ENCODE assay signal across 8 mouse cellular contexts in the genomic region with DNA sequence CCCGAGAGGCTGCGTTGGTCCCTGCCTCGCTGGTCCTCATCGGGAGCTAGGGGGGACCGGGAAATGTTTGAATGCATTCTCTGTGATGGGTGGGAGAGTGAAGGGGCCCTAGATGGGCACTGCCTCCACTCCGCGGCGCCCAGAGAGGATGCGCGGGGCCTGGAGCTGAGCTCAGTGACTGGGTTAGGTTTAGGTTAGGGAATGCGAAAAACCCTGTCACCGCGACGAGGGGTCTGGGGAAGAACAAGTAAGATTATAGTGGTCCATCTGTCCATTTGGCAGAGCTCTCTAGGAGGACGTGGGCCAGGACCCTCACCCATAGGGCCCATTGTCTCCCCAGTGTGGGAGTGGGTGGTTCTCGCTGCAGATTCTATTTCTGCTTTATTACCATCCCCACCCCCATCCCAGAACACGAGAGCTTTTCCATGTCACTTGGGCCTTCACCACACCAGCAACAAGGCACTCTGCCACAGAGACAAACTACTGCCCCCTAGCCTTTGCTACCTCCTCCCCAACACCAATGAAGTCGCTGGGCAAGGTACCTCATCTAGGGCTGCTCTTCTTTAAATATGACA. TPM values are rescaled to one million over a fixed set of nuclear protein-coding genes. Genes with fewer than 3 reads are reported as not detected.
A peak's percentile ranks its signal among the peaks of the same experiment; 100 is the strongest.
DNase-seq lines count a peak whose midpoint lies in the region; ATAC-seq and TF ChIP-seq lines count a peak whose summit lies in the region.

No protein-coding gene starts in this region.

- H3K4me3 ChIP-seq in lung, embryonic 15.5 days: peak overlapping the region; percentile 32
- peak overlapping the region; percentile 34 for H3K4me3 ChIP-seq in embryonic facial prominence, embryonic 14.5 days (ENCODE audit: low read depth, low read length)
- H3K4me3 ChIP-seq in neural tube, embryonic 12.5 days: peak overlapping the region; percentile 39
- H3K4me3 ChIP-seq in thymus, adult 2 months (ENCODE audit: control insufficient read depth, insufficient read depth, low read length): no peak overlapping the region

- peak; percentile 19; the same call in 1 of the 2 replicates for ATAC-seq in lung, embryonic 15.5 days (ENCODE audit: borderline replicate concordance, extremely low read depth, low FRiP score, low TSS enrichment)
- no peak for ATAC-seq in embryonic facial prominence, embryonic 14.5 days (ENCODE audit: low read depth)
- ATAC-seq in neural tube, embryonic 12.5 days (ENCODE audit: low FRiP score, low read depth): peak; percentile 65
- no peak for ATAC-seq in activated CD4-positive, CD25-positive, alpha-beta regulatory T cell, adult 4 months
- ATAC-seq in erythroblast, adult 5-6 weeks (replicated peaks; ENCODE audit: low FRiP score, poor library complexity, severe bottlenecking): no peak

- no peak overlapping the region for H3K9ac ChIP-seq in lung, embryonic 15.5 days
- H3K9ac ChIP-seq in embryonic facial prominence, embryonic 14.5 days (ENCODE audit: low read depth, low read length): 0 out of 2 replicates have a peak overlapping the region, but pooled peaks have one; percentile 34
- peak overlapping the region; percentile 57 for H3K9ac ChIP-seq in neural tube, embryonic 12.5 days

- no peaks in the 10 kb centered on the region for H3K9me3 ChIP-seq in lung, embryonic 15.5 days
- no peaks in the 10 kb centered on the region for H3K9me3 ChIP-seq in embryonic facial prominence, embryonic 14.5 days (ENCODE audit: control insufficient read depth, low read length)
- no peaks in the 10 kb centered on the region for H3K9me3 ChIP-seq in neural tube, embryonic 12.5 days

- no peak overlapping the region for H3K27ac ChIP-seq in lung, embryonic 15.5 days
- H3K27ac ChIP-seq in embryonic facial prominence, embryonic 14.5 days (replicated peaks; ENCODE audit: low read depth, low read length): no peak overlapping the region
- H3K27ac ChIP-seq in neural tube, embryonic 12.5 days: peak overlapping the region; percentile 66; the same call in 1 of the 2 replicates
- H3K27ac ChIP-seq in thymus, adult 2 months (ENCODE audit: control insufficient read depth, insufficient read depth, low read length): no peak overlapping the region

- peak overlapping the region; percentile 64 for H3K4me2 ChIP-seq in lung, embryonic 15.5 days
- peak overlapping the region; percentile 63 for H3K4me2 ChIP-seq in embryonic facial prominence, embryonic 14.5 days (ENCODE audit: low read depth, low read length)
- peak overlapping the region; percentile 67 for H3K4me2 ChIP-seq in neural tube, embryonic 12.5 days (replicated peaks)

- under 1% methylated on average over 18 of the region's 18 CpGs for WGBS in lung, embryonic 15.5 days
- under 1% methylated on average over 18 of the region's 18 CpGs for WGBS in embryonic facial prominence, embryonic 14.5 days
- under 1% methylated on average over 18 of the region's 18 CpGs for WGBS in neural tube, embryonic 12.5 days
- 11% methylated on average over 18 of the region's 18 CpGs for WGBS in thymus, adult 2 months

- no peak for TF ChIP-seq CTCF in thymus, adult 2 months (IDR thresholded peaks at IDR 0.05; ENCODE audit: borderline replicate concordance, control insufficient read depth, extremely low read depth, insufficient read depth, low read length, poor library complexity)

- H3K36me3 ChIP-seq in lung, embryonic 15.5 days: no peaks in the 10 kb centered on the region
- no peaks in the 10 kb centered on the region for H3K36me3 ChIP-seq in embryonic facial prominence, embryonic 14.5 days (ENCODE audit: control insufficient read depth, insufficient read depth, low read length)
- H3K36me3 ChIP-seq in neural tube, embryonic 12.5 days: no peaks in the 10 kb centered on the region
- no peaks in the 10 kb centered on the region for H3K36me3 ChIP-seq in thymus, adult 2 months (ENCODE audit: control insufficient read depth, insufficient read depth, low read length)

- no peak for DNase-seq in lung, postnatal 36 days
- no peak for DNase-seq in embryonic facial prominence, embryonic 14.5 days (ENCODE audit: low spot score)
- peak; percentile 50 for DNase-seq in layer of hippocampus, adult 9-11 months
- no peak for DNase-seq in thymus, adult 2 months

- TF ChIP-seq POLR2A in thymus, adult 2 months (IDR thresholded peaks at IDR 0.05; ENCODE audit: control insufficient read depth, extremely low read depth, insufficient read depth, low read length, poor library complexity): no peak

- H3K4me1 ChIP-seq in lung, embryonic 15.5 days: peaks cover 10% of the 10 kb centered on the region
- H3K4me1 ChIP-seq in embryonic facial prominence, embryonic 14.5 days (ENCODE audit: control insufficient read depth, insufficient read depth, low read length): peaks cover 3% of the 10 kb centered on the region
- H3K4me1 ChIP-seq in neural tube, embryonic 12.5 days: no peaks in the 10 kb centered on the region; the same call in 1 of the 2 replicates
- H3K4me1 ChIP-seq in thymus, adult 2 months (replicated peaks; ENCODE audit: control insufficient read depth, insufficient read depth, low read length): no peaks in the 10 kb centered on the region; the same call in 1 of the 2 replicates

- H3K27me3 ChIP-seq in lung, embryonic 15.5 days: peaks cover 37% of the 10 kb centered on the region
- H3K27me3 ChIP-seq in embryonic facial prominence, embryonic 14.5 days (replicated peaks; ENCODE audit: control insufficient read depth, insufficient read depth, low read length): peaks cover 31% of the 10 kb centered on the region
- H3K27me3 ChIP-seq in neural tube, embryonic 12.5 days (replicated peaks): peaks cover 28% of the 10 kb centered on the region
- no peaks in the 10 kb centered on the region for H3K27me3 ChIP-seq in thymus, adult 2 months (ENCODE audit: control insufficient read depth, insufficient read depth, low read length)

RNA-seq across cellular contexts. Expression of a gene that starts 0.4 kb away (rescaled TPM):
- polyA plus RNA-seq in lung, embryonic 15.5 days (2015; fragmentation: Nextera tagmentation; extraction: Ambion mirVana): 0.09 and 0.11 TPM in 2 replicates
- polyA plus RNA-seq in embryonic facial prominence, embryonic 14.5 days (2014; fragmentation: Nextera tagmentation; extraction: Ambion mirVana): 1.1 TPM in 2 replicates
- 11.9 and 13.1 TPM in 2 replicates for polyA plus RNA-seq in neural tube, embryonic 12.5 days (2016; fragmentation: Nextera tagmentation; extraction: Ambion mirVana)
- polyA plus RNA-seq in activated CD4-positive, CD25-positive, alpha-beta regulatory T cell, adult 4 months (2017; shearing (Covaris generic)): not detected
- total RNA-seq in erythroblast, adult 5-6 weeks (2015; ENCODE audit: low replicate concordance): not detected in 2 replicates
- total RNA-seq in erythroblast, adult 5-6 weeks (2017; ENCODE audit: low replicate concordance): 0.56 TPM in 1 of 2 replicates, not detected in the other
- polyA plus RNA-seq in thymus, adult 2 months (2012; rRNA removed): not detected in 2 replicates

RNA-seq across cellular contexts. Expression of a gene that starts 19.1 kb away (rescaled TPM):
- polyA plus RNA-seq in lung, embryonic 15.5 days (2015; fragmentation: Nextera tagmentation; extraction: Ambion mirVana): not detected in 2 replicates
- not detected in 2 replicates for polyA plus RNA-seq in embryonic facial prominence, embryonic 14.5 days (2014; fragmentation: Nextera tagmentation; extraction: Ambion mirVana)
- polyA plus RNA-seq in neural tube, embryonic 12.5 days (2016; fragmentation: Nextera tagmentation; extraction: Ambion mirVana): not detected in 2 replicates
- polyA plus RNA-seq in activated CD4-positive, CD25-positive, alpha-beta regulatory T cell, adult 4 months (2017; shearing (Covaris generic)): under 1 TPM in 1 of 2 experiments, not detected in 1; 0.34 TPM
- not detected in 2 replicates for total RNA-seq in erythroblast, adult 5-6 weeks (2015; ENCODE audit: low replicate concordance)
- total RNA-seq in erythroblast, adult 5-6 weeks (2017; ENCODE audit: low replicate concordance): not detected in 2 replicates
- polyA plus RNA-seq in thymus, adult 2 months (2012; rRNA removed): not detected in 2 replicates

RNA-seq across cellular contexts. Expression of a gene that starts 44.4 kb away (rescaled TPM):
- polyA plus RNA-seq in lung, embryonic 15.5 days (2015; fragmentation: Nextera tagmentation; extraction: Ambion mirVana): 0.41 TPM in 1 of 2 replicates, not detected in the other
- 0.35 and 0.67 TPM in 2 replicates for polyA plus RNA-seq in embryonic facial prominence, embryonic 14.5 days (2014; fragmentation: Nextera tagmentation; extraction: Ambion mirVana)
- not detected in 2 replicates for polyA plus RNA-seq in neural tube, embryonic 12.5 days (2016; fragmentation: Nextera tagmentation; extraction: Ambion mirVana)
- not detected for polyA plus RNA-seq in activated CD4-positive, CD25-positive, alpha-beta regulatory T cell, adult 4 months (2017; shearing (Covaris generic))
- not detected in 2 replicates for total RNA-seq in erythroblast, adult 5-6 weeks (2015; ENCODE audit: low replicate concordance)
- total RNA-seq in erythroblast, adult 5-6 weeks (2017; ENCODE audit: low replicate concordance): not detected in 2 replicates
- polyA plus RNA-seq in thymus, adult 2 months (2012; rRNA removed): 0.20 TPM in 1 of 2 replicates, not detected in the other

Comparison
In these comparisons a context has a peak if more than half of its experiments do, and no peak if none do; other contexts are left out.
1. ATAC-seq: peak in lung, embryonic 15.5 days (single experiment) and neural tube, embryonic 12.5 days (single experiment); none in embryonic facial prominence, embryonic 14.5 days (single experiment), activated CD4-positive, CD25-positive, alpha-beta regulatory T cell, adult 4 months (single experiment) and erythroblast, adult 5-6 weeks (single experiment).
2. Peak in every context shown above with its lines, with median percentiles within 50 percentile points of each other: H3K4me2 ChIP-seq.